Mouse (Mus musculus): ENCODE measurements around the gene Fbxl15. TPM values are rescaled to one million over a fixed set of nuclear protein-coding genes. Genes with fewer than 3 reads are reported as not detected.

Gene Fbxl15
- polyA plus RNA-seq, 1 experiment from 2014 or later = 26.0 TPM

DNA sequence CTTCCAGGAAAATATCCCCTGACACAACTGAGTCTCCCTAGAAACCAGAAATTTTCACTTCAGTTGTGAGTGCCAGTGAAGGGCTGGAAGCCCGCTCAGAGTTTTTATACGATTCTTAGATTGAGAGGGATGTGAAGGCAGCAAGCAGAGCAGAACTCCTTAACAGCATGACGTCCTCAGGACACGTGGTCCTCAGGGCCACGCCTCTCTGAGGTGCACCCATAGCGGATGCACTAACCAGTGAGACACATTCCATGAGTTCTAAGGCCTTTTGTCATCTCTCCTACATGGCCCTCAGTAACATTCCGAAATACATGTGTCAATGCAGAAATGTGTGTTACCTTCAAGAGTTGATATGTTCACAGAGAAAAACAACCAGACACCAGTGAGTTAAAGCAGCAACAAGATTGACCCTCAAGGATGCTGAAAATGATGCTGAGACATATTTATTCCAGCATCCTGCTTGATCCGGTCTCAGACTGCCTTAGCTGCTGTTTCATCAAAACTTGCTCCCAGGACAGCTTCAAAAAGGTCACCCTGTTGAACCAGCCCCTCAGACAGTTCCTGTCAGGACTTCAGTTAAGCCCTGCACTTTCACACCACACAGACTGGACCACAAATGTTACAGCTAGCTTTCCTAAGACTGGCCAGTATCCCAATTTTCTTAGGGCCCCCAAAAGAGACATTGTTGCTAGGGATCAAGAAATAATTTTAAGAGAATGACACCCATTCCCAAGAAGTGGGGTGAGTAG, 27.5 kb upstream of the Fbxl15 start:
- no peak for ATAC-seq (ENCODE audit: low FRiP score, low TSS enrichment)
- H3K4me2 ChIP-seq (replicated peaks; ENCODE audit: low read depth, low read length) = no peak overlapping the region
- H3K27ac ChIP-seq (ENCODE audit: low read length) = no peak overlapping the region
- no peak overlapping the region for H3K4me3 ChIP-seq (ENCODE audit: low read length)
- peaks cover 5% of the 10 kb centered on the region for H3K4me1 ChIP-seq (ENCODE audit: insufficient read depth, low read length)
- WGBS = 36% methylated on average over 8 of the region's 8 CpGs
- H3K9me3 ChIP-seq (ENCODE audit: low read length) = no peaks in the 10 kb centered on the region
- peaks cover 9% of the 10 kb centered on the region for H3K27me3 ChIP-seq (ENCODE audit: insufficient read depth, low read length)
- H3K36me3 ChIP-seq (ENCODE audit: insufficient read depth, low read length) = no peaks in the 10 kb centered on the region
- no peak overlapping the region for H3K9ac ChIP-seq (replicated peaks; ENCODE audit: low read length)

DNA sequence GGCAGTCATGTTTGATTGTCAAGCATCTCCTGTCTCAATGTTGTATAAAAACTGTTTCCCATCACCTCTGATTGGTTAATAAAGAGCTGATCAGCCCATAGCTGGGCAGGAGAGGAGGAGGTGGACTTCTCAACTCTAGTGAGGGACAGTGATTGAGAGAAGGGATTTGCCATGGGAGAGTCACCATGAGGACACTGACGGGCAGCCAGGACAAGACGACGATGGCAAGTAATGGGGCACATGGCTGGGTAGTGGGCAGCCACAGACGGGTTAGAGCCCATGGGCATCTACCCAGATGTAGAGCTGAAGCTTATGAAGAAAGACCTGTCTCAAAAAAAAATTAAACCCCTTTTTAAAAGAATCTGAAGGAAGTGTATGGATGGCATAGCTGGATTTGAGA, 25.4 kb upstream of the Fbxl15 start:
- H3K9me3 ChIP-seq (ENCODE audit: low read length) = no peaks in the 10 kb centered on the region
- peaks cover 9% of the 10 kb centered on the region for H3K27me3 ChIP-seq (ENCODE audit: insufficient read depth, low read length)
- no peak overlapping the region for H3K4me2 ChIP-seq (replicated peaks; ENCODE audit: low read depth, low read length)
- peaks cover 12% of the 10 kb centered on the region for H3K4me1 ChIP-seq (ENCODE audit: insufficient read depth, low read length)
- H3K27ac ChIP-seq (ENCODE audit: low read length) = no peak overlapping the region
- H3K4me3 ChIP-seq (ENCODE audit: low read length) = no peak overlapping the region
- no peak overlapping the region for H3K9ac ChIP-seq (replicated peaks; ENCODE audit: low read length)
- 94% methylated on average over 4 of the region's 4 CpGs for WGBS
- ATAC-seq (ENCODE audit: low FRiP score, low TSS enrichment) = no peak
- no peaks in the 10 kb centered on the region for H3K36me3 ChIP-seq (ENCODE audit: insufficient read depth, low read length)

DNA sequence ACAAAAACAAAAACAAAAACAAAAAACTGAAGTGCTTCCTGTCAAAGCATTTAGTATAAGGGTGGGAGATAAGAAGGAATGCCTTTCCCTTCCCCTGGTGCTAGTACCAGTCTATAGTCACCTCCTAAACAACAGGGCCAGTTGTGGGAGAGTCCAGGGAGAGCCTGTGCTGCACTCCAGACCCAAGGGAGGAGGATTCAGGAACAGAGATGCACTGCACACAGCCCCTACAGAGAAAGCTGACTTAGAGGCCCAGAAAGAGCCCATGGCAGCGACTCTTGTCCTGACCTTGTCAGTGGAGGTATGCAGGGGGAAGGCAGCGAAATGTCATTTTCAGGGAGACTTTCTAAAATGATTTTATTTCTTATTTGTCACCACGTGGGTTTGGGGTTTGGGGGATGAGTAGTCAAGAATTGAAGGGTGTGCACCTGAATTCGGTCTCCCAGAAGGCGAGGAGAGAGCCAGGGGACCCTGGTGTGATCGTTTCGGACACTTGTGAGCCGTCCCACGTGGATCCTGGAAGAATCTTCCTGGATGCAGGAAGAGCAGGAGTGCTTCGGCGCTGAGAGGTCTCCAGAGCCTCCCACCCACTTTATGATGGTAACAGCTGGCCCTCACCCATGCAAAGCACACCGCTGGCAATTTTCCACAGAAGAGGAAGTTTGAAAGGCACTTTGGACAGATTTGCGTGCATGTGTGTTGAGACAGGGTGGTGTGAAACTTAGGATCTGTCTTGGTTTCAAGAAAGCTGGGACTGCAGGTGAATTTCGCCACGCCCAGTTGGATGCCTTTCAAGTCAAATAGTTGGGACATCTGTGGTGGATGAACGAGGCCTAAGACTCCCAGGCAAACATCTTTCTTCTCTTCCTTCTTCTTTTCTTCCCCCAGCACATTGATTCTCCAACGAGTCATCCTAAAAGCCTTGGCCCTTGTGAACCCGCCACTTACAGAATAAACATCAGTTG, 24.5 kb upstream of the Fbxl15 start:
- H3K4me2 ChIP-seq (replicated peaks; ENCODE audit: low read depth, low read length) = peak overlapping the region; percentile 99
- no peaks in the 10 kb centered on the region for H3K36me3 ChIP-seq (ENCODE audit: insufficient read depth, low read length)
- peaks cover 13% of the 10 kb centered on the region for H3K4me1 ChIP-seq (ENCODE audit: insufficient read depth, low read length)
- H3K4me3 ChIP-seq (ENCODE audit: low read length) = peak overlapping the region; percentile 68
- H3K27ac ChIP-seq (ENCODE audit: low read length) = peak overlapping the region; percentile 92
- H3K9me3 ChIP-seq (ENCODE audit: low read length) = no peaks in the 10 kb centered on the region
- H3K9ac ChIP-seq (replicated peaks; ENCODE audit: low read length) = peak overlapping the region; percentile 72
- H3K27me3 ChIP-seq (ENCODE audit: insufficient read depth, low read length) = peaks cover 15% of the 10 kb centered on the region
- no peak for ATAC-seq (ENCODE audit: low FRiP score, low TSS enrichment)
- 54% methylated on average over 18 of the region's 18 CpGs for WGBS

DNA sequence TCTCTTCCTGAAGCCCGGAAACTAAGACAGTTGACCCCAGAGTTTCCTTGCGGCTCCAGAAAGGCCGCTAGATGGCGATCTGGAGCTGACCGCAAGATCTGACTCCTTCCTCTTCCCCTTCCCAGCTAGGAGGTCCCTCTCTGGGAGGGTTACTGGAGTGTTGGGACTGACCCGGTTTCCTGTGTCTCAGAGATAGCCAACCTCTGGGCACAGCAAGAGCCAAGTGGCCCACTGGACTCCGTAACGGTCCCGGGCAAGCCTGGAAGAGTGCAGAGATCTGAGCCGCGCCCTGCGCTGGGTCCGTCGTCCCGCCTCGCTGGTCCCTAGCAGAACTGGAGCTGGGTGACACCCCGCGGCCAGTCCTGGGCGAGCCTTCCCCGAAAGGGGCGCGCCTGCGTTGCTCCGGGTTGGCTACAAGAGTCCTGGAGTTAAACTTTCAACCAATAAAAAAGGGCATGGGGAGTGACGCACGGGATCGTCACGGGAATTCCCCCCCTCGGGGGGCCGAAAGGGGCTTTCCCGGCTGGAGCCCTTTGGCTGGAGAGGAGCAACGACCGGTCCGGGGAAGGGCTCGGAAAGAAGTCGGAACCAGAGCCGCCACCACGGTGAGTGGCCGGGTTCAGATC, 23.7 kb upstream of the Fbxl15 start, which contains the start of gene Nfkb2:
Nfkb2 (plus strand) TSS at position 105 of the 626 bp plus-strand sequence.
- Histone ChIP-seq H3K36me3 (ENCODE audit: insufficient read depth, low read length) (no peaks in the 10 kb centered on the region), H3K4me1 (ENCODE audit: insufficient read depth, low read length) (peaks cover 17% of the 10 kb centered on the region), H3K9me3 (ENCODE audit: low read length) (no peaks in the 10 kb centered on the region), H3K4me2 (replicated peaks; ENCODE audit: low read depth, low read length) (peak within 1 kb of the TSS; percentile 99), H3K27ac (ENCODE audit: low read length) (peak within 1 kb of the TSS; percentile 92), H3K9ac (replicated peaks; ENCODE audit: low read length) (peak within 1 kb of the TSS; percentile 72), H3K27me3 (ENCODE audit: insufficient read depth, low read length) (peaks cover 15% of the 10 kb centered on the region), H3K4me3 (ENCODE audit: low read length) (peak within 1 kb of the TSS; percentile 68)
- WGBS = 0% methylated on average over 39 of the region's 39 CpGs
- ATAC-seq (ENCODE audit: low FRiP score, low TSS enrichment) = peak; percentile 94

DNA sequence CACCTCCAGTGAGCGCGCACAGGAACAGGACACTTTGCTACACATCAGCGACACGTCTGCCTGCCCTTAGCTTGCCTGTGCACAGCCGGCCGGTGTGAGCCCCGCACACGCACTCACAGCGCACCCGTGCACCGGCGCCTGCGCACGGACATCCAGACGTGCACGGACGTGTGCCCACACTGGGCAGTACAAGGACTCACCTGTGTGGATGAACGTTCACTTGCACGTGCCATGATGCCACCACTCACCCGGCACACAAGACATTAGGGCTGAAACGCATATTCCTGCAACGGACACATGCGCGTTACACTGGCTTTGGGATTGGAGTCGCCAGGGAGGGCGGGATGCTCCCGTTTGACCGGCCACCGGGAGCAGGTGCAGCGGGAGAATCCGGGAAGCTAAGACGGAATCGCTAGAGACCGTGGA, 23.1 kb upstream of the Fbxl15 start:
- H3K4me2 ChIP-seq (replicated peaks; ENCODE audit: low read depth, low read length) = peak overlapping the region; percentile 99
- peaks cover 15% of the 10 kb centered on the region for H3K27me3 ChIP-seq (ENCODE audit: insufficient read depth, low read length)
- WGBS = under 1% methylated on average over 34 of the region's 34 CpGs
- H3K9ac ChIP-seq (replicated peaks; ENCODE audit: low read length) = peak overlapping the region; percentile 64
- H3K4me3 ChIP-seq (ENCODE audit: low read length) = peak overlapping the region; percentile 68
- H3K4me1 ChIP-seq (ENCODE audit: insufficient read depth, low read length) = peaks cover 17% of the 10 kb centered on the region
- H3K36me3 ChIP-seq (ENCODE audit: insufficient read depth, low read length) = peaks cover 4% of the 10 kb centered on the region
- peak overlapping the region; percentile 92 for H3K27ac ChIP-seq (ENCODE audit: low read length)
- H3K9me3 ChIP-seq (ENCODE audit: low read length) = no peaks in the 10 kb centered on the region
- peak; percentile 39 for ATAC-seq (ENCODE audit: low FRiP score, low TSS enrichment)

DNA sequence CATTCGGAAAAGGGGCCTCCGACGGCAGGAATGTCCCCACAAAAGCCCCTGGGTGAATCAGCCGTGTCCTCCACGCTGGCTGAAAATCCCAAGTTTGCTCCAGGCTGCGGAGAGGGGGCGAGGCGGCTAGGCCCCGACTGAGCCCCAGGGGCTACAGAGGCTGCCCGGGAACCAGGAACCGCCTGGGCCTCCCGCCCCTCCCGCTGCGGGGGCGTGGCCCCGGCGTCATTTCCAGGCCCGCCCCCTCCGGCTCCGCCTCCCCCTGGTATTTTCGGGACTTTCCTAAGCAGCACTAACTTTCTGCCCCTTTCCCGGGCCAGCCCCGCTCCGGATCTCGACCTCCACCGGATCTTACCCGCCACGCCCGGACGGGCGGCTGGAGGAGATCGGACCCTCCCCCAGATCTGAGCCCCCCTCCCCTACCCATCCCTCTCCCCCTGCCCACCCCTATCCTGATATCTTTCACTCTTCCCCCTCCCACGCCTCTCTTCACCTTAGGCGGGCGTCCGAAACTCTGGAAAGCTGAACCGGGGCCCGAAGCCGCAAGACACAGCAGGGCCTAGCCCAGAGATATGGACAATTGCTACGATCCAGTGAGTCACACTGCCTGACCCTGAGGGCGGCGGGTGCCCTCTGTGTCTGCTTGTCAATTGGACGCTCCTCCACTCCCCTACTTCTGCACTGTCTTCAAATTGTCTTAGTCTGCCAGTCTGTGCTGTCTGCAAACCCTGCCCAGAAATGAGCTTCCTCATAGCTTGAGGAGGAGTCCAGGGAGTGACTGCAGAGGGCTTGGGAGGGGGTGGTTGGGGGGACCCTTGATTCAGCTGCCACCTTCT, 22.3 kb upstream of the Fbxl15 start:
- peak; percentile 57 for ATAC-seq (ENCODE audit: low FRiP score, low TSS enrichment)
- WGBS = under 1% methylated on average over 39 of the region's 43 CpGs
- H3K4me1 ChIP-seq (ENCODE audit: insufficient read depth, low read length) = peaks cover 17% of the 10 kb centered on the region
- peak overlapping the region; percentile 68 for H3K4me3 ChIP-seq (ENCODE audit: low read length)
- no peaks in the 10 kb centered on the region for H3K9me3 ChIP-seq (ENCODE audit: low read length)
- H3K27me3 ChIP-seq (ENCODE audit: insufficient read depth, low read length) = peaks cover 10% of the 10 kb centered on the region
- peak overlapping the region; percentile 92 for H3K27ac ChIP-seq (ENCODE audit: low read length)
- H3K9ac ChIP-seq (replicated peaks; ENCODE audit: low read length) = peak overlapping the region; percentile 64
- peaks cover 4% of the 10 kb centered on the region for H3K36me3 ChIP-seq (ENCODE audit: insufficient read depth, low read length)
- peak overlapping the region; percentile 99 for H3K4me2 ChIP-seq (replicated peaks; ENCODE audit: low read depth, low read length)

DNA sequence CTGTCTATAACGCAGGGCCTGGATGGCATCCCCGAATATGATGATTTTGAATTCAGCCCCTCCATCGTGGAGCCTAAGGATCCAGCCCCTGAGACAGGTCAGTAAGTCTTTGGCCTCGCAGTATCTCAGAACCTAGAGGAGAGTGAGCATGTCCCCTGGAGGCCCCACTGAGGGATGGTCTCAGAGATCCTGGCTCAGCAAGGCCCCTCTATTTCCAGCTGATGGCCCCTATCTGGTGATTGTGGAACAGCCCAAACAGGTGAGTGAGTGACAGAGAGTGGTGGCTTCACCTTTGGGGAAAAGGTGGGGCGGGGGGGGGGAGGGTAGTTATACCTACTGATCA, 21.7 kb upstream of the Fbxl15 start:
- Histone ChIP-seq H3K36me3 (ENCODE audit: insufficient read depth, low read length) (peaks cover 4% of the 10 kb centered on the region), H3K27me3 (ENCODE audit: insufficient read depth, low read length) (peaks cover 7% of the 10 kb centered on the region), H3K4me3 (ENCODE audit: low read length) (peak overlapping the region; percentile 68), H3K9ac (replicated peaks; ENCODE audit: low read length) (peak overlapping the region; percentile 64), H3K4me2 (replicated peaks; ENCODE audit: low read depth, low read length) (peak overlapping the region; percentile 99), H3K9me3 (ENCODE audit: low read length) (no peaks in the 10 kb centered on the region), H3K27ac (ENCODE audit: low read length) (no peak overlapping the region; the same call in 1 of the 2 replicates), H3K4me1 (ENCODE audit: insufficient read depth, low read length) (peaks cover 17% of the 10 kb centered on the region)
- 43% methylated on average over 5 of the region's 5 CpGs for WGBS
- ATAC-seq (ENCODE audit: low FRiP score, low TSS enrichment) = no peak

DNA sequence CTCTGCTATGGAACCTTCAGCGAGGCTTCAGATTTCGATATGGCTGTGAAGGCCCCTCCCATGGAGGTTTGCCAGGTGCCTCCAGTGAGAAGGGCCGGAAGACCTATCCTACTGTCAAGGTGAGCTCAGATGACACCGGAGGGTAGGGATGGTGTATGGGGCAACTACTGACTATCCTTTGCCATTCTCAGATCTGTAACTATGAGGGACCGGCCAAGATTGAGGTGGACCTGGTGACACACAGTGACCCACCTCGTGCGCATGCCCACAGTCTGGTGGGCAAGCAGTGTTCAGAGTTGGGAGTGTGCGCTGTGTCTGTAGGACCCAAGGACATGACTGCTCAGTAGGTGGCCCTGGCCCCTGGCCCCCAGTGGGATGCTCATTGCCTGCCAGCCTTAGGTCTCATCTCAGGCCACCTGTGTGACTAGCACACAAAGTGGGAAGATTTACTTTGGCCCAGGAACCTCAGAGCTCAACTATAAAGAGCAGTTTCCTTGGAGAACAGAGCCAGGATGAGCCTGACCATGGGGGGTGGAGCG, 21.2 kb upstream of the Fbxl15 start:
- H3K27ac ChIP-seq (ENCODE audit: low read length) = no peak overlapping the region
- 89% methylated on average over 9 of the region's 9 CpGs for WGBS
- ATAC-seq (ENCODE audit: low FRiP score, low TSS enrichment) = no peak
- no peak overlapping the region for H3K9ac ChIP-seq (replicated peaks; ENCODE audit: low read length)
- no peaks in the 10 kb centered on the region for H3K9me3 ChIP-seq (ENCODE audit: low read length)
- peaks cover 17% of the 10 kb centered on the region for H3K4me1 ChIP-seq (ENCODE audit: insufficient read depth, low read length)
- no peak overlapping the region for H3K4me2 ChIP-seq (replicated peaks; ENCODE audit: low read depth, low read length)
- peaks cover 4% of the 10 kb centered on the region for H3K36me3 ChIP-seq (ENCODE audit: insufficient read depth, low read length)
- H3K27me3 ChIP-seq (ENCODE audit: insufficient read depth, low read length) = peaks cover 7% of the 10 kb centered on the region
- no peak overlapping the region for H3K4me3 ChIP-seq (ENCODE audit: low read length)

DNA sequence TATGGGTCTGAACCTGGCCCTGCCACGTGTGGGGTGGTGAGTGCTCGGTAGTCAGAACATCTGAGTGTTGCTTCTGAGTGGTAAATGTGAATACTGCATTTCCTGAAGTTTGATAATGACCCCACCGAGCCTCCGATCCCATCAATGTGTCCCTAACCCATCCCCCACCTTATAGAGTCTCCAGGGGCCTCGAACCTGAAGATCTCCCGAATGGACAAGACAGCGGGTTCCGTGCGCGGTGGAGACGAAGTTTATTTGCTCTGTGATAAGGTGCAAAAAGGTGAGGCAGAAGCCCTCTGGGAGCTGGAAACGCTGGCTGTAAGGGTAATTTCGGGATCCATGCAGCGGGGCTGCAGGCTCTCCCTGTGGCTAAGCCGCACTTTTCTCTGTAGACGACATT, 20.2 kb upstream of the Fbxl15 start:
- WGBS = 83% methylated on average over 16 of the region's 16 CpGs

More for the DNA sequence above, 20.2 kb upstream of the Fbxl15 start:
- no peak overlapping the region for H3K27ac ChIP-seq (ENCODE audit: low read length)
- H3K4me2 ChIP-seq (replicated peaks; ENCODE audit: low read depth, low read length) = no peak overlapping the region
- H3K36me3 ChIP-seq (ENCODE audit: insufficient read depth, low read length) = peaks cover 4% of the 10 kb centered on the region
- no peak overlapping the region for H3K9ac ChIP-seq (replicated peaks; ENCODE audit: low read length)
- H3K4me1 ChIP-seq (ENCODE audit: insufficient read depth, low read length) = peaks cover 17% of the 10 kb centered on the region
- no peak for ATAC-seq (ENCODE audit: low FRiP score, low TSS enrichment)
- peaks cover 7% of the 10 kb centered on the region for H3K27me3 ChIP-seq (ENCODE audit: insufficient read depth, low read length)
- H3K9me3 ChIP-seq (ENCODE audit: low read length) = no peaks in the 10 kb centered on the region
- H3K4me3 ChIP-seq (ENCODE audit: low read length) = no peak overlapping the region

Data from kidney, embryonic 16.5 days (tissue).